ENCODE assay signal across 8 mouse cellular contexts in the genomic region with DNA sequence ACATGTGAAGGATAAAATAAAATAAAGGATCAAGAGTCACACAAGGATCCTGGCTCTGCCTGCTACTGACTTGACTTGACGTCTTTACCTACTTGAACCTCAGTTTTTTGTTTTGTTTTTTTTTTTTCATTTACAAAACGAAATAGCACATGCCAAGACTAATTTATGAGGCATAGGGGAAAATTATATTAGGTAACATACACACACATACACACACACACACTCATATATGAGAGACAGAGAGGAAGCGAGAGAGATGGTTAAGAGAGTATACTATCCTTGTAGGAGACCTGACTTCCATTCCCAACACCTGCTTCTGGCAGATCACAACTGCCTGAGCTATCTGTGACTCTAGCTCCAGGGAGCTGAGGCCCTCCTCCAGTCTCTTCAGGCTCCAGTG. TPM values are rescaled to one million over a fixed set of nuclear protein-coding genes. Genes with fewer than 3 reads are reported as not detected.
DNase-seq lines count a peak whose midpoint lies in the region; ATAC-seq and TF ChIP-seq lines count a peak whose summit lies in the region.

TSS of gene Macf1 (minus strand) at position 101 of the 400 bp plus-strand sequence.

- no peak within 1 kb of the TSS for H3K27ac ChIP-seq in heart, embryonic 10.5 days
- H3K27ac ChIP-seq in midbrain, postnatal 0 days (ENCODE audit: low read depth, low read length) = peak within 1 kb of the TSS; percentile 97; the same call in 1 of the 2 replicates

- H3K4me3 ChIP-seq in lung, adult 2 months (replicated peaks; ENCODE audit: extremely low read depth, low read depth, low read length) = no peak within 1 kb of the TSS
- no peak within 1 kb of the TSS for H3K4me3 ChIP-seq in heart, embryonic 10.5 days
- H3K4me3 ChIP-seq in midbrain, postnatal 0 days (ENCODE audit: low read depth, low read length) = peak within 1 kb of the TSS; percentile 96

- DNase-seq in lung, adult 2 months = no peak
- DNase-seq in lung, postnatal 36 days = no peak
- no peak for DNase-seq in heart, embryonic 10.5 days (ENCODE audit: low spot score)
- DNase-seq in layer of hippocampus, postnatal 25 days (ENCODE audit: extremely low spot score in 1 of 2, low spot score in 1 of 2) = no peak
- no peak for DNase-seq in midbrain, postnatal 0 days (ENCODE audit: low spot score)
- DNase-seq in thymus, postnatal 14 days = no peak
- no peak for DNase-seq in right cerebral cortex, postnatal 36 days (ENCODE audit: low spot score in 2 of 2)

- peaks cover 17% of the 10 kb centered on the region; the same call in 1 of the 2 replicates for H3K27me3 ChIP-seq in heart, embryonic 10.5 days (ENCODE audit: insufficient read depth, poor library complexity, severe bottlenecking)
- H3K27me3 ChIP-seq in midbrain, postnatal 0 days (ENCODE audit: insufficient read depth, low read length) = no peaks in the 10 kb centered on the region

- 86% methylated on average over 3 of the region's 3 CpGs for WGBS in lung, adult 2 months
- WGBS in heart, embryonic 10.5 days = 70% methylated on average over 3 of the region's 3 CpGs
- 89% methylated on average over 3 of the region's 3 CpGs for WGBS in midbrain, postnatal 0 days

- H3K9me3 ChIP-seq in heart, embryonic 10.5 days = no peaks in the 10 kb centered on the region
- H3K9me3 ChIP-seq in midbrain, postnatal 0 days (ENCODE audit: low read length) = no peaks in the 10 kb centered on the region

- peak within 1 kb of the TSS; percentile 80 for H3K4me2 ChIP-seq in midbrain, postnatal 0 days (ENCODE audit: low read depth, low read length, poor library complexity, severe bottlenecking)

- H3K9ac ChIP-seq in midbrain, postnatal 0 days (replicated peaks; ENCODE audit: low read length, poor library complexity, severe bottlenecking) = peak within 1 kb of the TSS; percentile 99

- TF ChIP-seq POLR2A in lung, adult 2 months (IDR thresholded peaks at IDR 0.05; ENCODE audit: borderline replicate concordance, extremely low read depth, low read depth, low read length) = no peak

- no peak for ATAC-seq in common myeloid progenitor, adult 5-6 weeks (replicated peaks; ENCODE audit: low read depth, poor library complexity, severe bottlenecking)
- no peak for ATAC-seq in midbrain, postnatal 0 days (ENCODE audit: low FRiP score)

- peaks cover 7% of the 10 kb centered on the region; the same call in 1 of the 2 replicates for H3K36me3 ChIP-seq in heart, embryonic 10.5 days
- H3K36me3 ChIP-seq in midbrain, postnatal 0 days (ENCODE audit: insufficient read depth, low read length) = peaks cover 21% of the 10 kb centered on the region

- TF ChIP-seq CTCF in lung, adult 2 months (IDR thresholded peaks at IDR 0.05; ENCODE audit: insufficient read depth, low read length) = no peak
- no peak for TF ChIP-seq CTCF in midbrain, postnatal 0 days (IDR thresholded peaks at IDR 0.05)

- H3K4me1 ChIP-seq in lung, adult 2 months (ENCODE audit: control insufficient read depth, insufficient read depth, low read length) = peaks cover 3% of the 10 kb centered on the region; the same call in 1 of the 2 replicates
- peaks cover 50% of the 10 kb centered on the region for H3K4me1 ChIP-seq in heart, embryonic 10.5 days
- peaks cover 5% of the 10 kb centered on the region; the same call in 1 of the 2 replicates for H3K4me1 ChIP-seq in midbrain, postnatal 0 days (ENCODE audit: insufficient read depth, low read length)

RNA-seq across cellular contexts. Expression of gene Macf1, which starts in this region (rescaled TPM):
- 216 and 249 TPM in 2 replicates for polyA plus RNA-seq in lung, adult 2 months (2012; rRNA removed)
- 225 and 245 TPM in 2 replicates for total RNA-seq in common myeloid progenitor, adult 5-6 weeks (2017)
- polyA plus RNA-seq in heart, embryonic 10.5 days (2016; fragmentation: Nextera tagmentation; extraction: Ambion mirVana) = 57.4 and 58.9 TPM in 2 replicates
- 100 to 1,000 TPM; 194 to 241 TPM for total RNA-seq in layer of hippocampus, postnatal 25 days (2021)
- total RNA-seq in midbrain, postnatal 0 days (2014; rRNA removed) = 338 and 390 TPM in 2 replicates
- polyA plus RNA-seq in midbrain, postnatal 0 days (2015; fragmentation: Nextera tagmentation; extraction: Ambion mirVana) = 59.7 and 73.3 TPM in 2 replicates
